Mouse (Mus musculus) layer of hippocampus, postnatal 14 days (tissue): ENCODE data around the gene Mdga1. TPM values are rescaled to one million over a fixed set of nuclear protein-coding genes. Genes with fewer than 3 reads are reported as not detected.

ENCODE experiments used
- DNase-seq, 2 experiments: peaks; one replicate each; pipeline ENCODE4 v3.0.0; 2021 to 2022; ENCODE audit warnings: low spot score in 2 of 2, mixed read lengths in 1 of 2
- total RNA-seq, 2 experiments: library from RNA; stranded (reverse); gene quantifications; 2 replicates each; pipeline ENCODE4 v1.2.3; 2021

Mdga1 gene
- total RNA-seq, 2 experiments from 2014 or later: 61.1 to 68.7 TPM

GRCm38 (mm10) chr17:29849436-29849797, 120.5 kb downstream of the Mdga1 start:
- DNase-seq: no peak

GRCm38 (mm10) chr17:29848793-29849435, 121.0 kb downstream of the Mdga1 start:
- peak; percentile 53 to 67 for DNase-seq

DNA sequence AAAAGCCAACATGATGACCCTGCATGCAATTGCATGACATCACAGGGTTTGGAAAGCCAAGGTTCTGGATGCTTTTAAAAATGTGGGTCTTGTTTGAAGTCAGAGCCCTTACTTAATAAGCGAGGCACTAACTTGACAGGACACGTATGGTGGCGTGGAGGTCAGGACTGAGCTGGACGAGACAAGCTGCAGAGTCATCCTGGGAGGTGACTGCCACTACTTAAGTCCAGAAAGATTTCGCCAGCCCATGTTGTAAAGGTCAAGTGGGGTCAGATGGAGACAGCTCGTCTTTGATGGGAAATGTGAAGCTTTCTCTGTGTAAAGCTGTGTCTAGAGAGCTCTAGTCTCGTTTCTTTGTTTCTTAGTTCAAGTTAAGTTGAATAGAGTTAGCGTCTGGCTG, 122.6 kb downstream of the Mdga1 start:
- DNase-seq: no peak

DNA sequence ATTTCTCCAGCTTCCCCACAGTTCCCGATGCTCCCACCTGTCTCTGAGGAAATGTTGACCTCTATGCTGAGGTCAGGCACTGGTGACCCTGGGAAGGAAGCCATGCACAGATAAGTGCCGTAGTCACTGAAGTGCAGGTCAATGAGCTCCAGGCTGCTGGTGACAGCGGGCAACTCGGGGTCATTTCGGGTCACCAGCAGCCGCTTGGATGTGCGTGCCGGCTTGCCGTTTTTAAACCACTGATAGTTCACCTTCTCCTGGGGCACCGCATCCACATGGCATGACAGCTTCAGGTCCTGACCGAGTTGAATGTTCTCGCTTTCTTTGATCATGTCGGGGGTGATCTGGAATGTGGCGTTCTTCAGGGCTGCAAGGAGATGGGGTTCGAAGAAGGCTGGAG, 123.6 kb downstream of the Mdga1 start:
- DNase-seq: no peak

DNA sequence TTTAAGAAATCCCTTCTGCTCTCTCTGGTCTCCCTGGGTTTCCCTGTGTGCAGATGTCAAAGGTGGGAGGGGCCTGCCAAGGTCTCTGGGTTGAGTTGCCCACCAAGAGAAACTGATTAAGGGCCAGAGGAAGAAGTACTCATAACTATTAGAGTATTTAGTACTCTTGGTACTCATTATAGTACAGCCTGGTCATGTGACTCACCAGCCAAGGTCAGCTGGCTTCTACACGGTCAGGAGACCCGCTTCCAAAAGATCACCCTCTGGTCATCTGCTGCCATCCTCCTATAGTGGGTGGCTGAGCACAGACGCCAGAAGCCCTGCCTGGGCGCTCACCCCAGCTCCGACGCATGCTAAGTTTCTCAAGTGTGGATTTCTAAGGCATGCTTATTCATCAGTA, 124.9 kb downstream of the Mdga1 start:
- no peak for DNase-seq

- DNase-seq: no peak
These were observed 126.3 kb downstream of the Mdga1 start for GRCm38 (mm10) chr17:29843419-29844162.

DNA sequence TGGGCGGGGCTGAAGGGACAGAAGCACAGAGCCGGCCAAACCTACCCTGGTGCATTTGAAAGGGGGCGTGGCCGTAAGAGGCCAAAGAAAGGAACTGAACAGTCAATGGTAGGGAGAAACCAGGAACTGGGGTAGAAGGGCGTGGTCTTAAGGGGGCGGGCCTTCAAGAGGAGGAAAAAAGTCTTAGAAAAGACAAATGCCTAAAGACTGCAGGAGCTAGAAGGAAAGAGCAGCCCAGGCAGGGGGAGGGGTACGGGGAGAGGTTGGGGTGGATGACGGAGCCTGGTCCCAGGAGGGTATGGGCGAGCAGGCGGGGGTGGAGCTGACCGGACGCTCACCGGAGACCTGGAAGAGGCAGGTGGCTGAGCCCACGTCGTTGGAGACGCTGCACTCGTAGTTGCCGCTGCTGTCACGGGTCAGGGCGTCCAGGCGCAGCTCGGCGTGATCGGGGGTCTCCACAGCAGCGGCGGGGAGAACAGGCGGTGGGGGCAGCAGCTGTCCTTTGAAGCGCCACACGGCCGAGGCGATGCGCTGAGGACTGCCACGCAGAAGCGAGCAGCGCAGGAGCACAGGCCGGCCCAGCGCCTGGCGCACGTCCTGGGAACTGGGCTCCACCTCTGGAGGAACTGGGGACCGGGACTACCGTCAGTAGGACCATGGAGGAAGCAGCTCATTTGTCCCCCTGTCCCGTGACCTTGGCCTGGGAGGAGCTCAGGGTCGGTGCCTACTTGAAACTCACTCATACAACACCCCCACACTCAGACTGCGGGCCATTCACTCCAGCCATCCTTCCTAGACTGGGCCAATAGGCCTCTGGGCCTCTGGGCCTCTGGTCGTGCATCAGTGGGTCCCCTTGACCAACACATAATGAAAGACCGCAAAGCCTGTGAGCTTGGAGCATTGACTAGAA, 127.9 kb downstream of the Mdga1 start:
- no peak for DNase-seq

- no peak for DNase-seq
These were observed 131.9 kb downstream of the Mdga1 start for GRCm38 (mm10) chr17:29838029-29838428.

DNA sequence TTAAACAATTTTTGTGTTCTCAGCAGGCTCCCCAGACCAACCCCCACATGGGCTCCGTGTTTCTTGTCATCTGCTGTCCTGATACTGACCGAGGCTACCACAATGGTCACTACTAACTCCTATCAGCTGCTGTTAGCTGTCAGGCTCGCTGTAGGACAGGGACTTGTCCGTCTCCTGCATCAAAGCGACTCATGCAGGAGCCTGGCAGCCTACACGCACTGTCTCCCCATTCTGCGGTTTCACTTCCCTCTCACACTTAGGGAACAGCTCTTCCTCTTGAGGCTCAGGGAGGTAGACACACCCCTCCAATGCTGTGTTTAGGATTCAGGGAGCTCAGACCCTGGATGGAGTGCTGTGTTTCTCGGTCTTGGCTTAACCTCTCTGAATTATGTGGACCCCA, 132.4 kb downstream of the Mdga1 start:
- DNase-seq: no peak

- DNase-seq: peak; percentile 78 to 88
These were observed 135.1 kb downstream of the Mdga1 start for GRCm38 (mm10) chr17:29834768-29835167.

- no peak for DNase-seq
These were observed 135.6 kb downstream of the Mdga1 start for GRCm38 (mm10) chr17:29834333-29834732.

DNA sequence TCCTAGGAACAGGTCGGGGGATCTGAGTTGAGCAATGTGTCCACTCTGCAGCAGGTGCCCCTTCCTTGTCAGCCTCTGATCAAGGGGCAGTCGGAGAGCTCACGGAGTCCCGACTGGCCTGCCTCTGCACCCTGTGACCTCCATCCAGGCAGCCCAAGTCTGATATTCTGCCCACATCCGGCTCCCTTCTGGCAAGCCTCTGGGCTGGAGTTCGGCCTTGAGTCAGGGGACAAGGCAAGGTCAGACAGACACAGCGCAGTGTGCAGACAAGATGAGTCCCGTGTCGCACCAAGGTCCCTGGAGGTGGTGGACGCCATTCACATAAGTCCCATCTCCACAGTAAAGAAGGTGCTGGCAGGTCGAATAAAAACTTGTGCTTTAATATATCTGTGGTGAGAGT, 138.2 kb downstream of the Mdga1 start:
- DNase-seq: no peak

- DNase-seq: no peak
These were observed 140.8 kb downstream of the Mdga1 start for GRCm38 (mm10) chr17:29829136-29829535.

- DNase-seq: no peak
These were observed 142.3 kb downstream of the Mdga1 start for GRCm38 (mm10) chr17:29827602-29828001.

- no peak for DNase-seq
These were observed 145.3 kb downstream of the Mdga1 start for GRCm38 (mm10) chr17:29824512-29825120.

- DNase-seq: no peak
These were observed 145.7 kb downstream of the Mdga1 start for GRCm38 (mm10) chr17:29824208-29824509.

GRCm38 (mm10) chr17:29823439-29824207, 146.3 kb downstream of the Mdga1 start:
- no peak for DNase-seq

DNA sequence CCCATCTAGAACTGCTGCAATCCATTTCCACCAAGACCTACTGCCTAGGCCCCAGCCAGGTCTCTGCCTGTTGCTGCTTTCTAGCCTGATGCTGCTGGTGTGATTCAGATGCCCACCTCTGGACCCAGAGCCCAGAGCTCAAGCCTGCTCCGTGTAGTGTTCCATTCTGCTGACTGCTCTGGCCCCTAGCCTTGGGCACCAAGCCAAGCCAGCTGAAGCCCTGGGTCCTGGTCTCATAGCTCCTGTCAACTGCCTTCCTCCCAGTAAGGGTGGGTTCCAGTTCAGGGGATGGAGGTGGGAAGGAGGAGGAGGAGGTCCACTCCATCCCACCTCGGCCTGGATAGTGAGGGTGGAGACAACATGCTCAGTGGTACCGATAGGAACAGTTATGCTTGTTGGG, 150.3 kb downstream of the Mdga1 start:
- DNase-seq: no peak

- no peak for DNase-seq
These were observed 150.9 kb downstream of the Mdga1 start for GRCm38 (mm10) chr17:29818989-29819388.

DNA sequence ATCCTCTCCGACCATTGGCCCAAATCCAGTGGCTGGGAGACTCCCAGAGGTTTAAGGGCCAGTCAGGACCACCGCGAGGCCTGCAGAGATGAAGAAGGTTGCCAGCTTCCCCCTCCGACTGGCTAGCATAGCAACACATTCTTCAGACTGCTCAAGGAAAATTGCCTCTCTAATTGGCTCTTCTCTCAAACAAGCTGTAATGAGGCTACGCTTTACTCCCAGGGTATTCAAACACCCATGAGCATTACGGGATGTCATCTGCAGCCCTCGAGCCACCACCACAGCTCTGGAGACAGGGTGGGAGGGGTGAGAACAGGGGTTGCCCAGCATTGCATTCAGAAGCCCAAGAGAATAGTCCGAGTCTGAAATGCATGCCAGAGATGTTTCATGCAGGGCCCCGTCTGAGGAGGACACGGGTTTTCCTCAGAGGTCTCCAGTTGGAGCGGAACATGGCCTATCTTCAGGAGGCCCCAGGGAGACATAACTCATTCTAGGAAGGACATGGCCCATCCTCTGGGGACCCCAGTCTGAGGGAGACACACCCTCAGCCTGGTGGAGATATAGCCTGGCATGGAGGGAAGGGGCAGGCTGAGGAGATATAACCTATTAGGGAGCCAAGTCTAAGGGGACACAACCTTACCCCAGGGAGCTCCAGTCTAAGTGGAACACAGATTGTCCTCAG, 151.5 kb downstream of the Mdga1 start:
- no peak for DNase-seq
